Mouse (Mus musculus): ENCODE data around the gene Atxn1.

GRCm38 (mm10) chr13:45690426-45690825, 274.4 kb downstream of the Atxn1 start:
- TF ChIP-seq GATA1 (IDR thresholded peaks at IDR 0.05; ENCODE audit: borderline replicate concordance, low read length) (no peak), FLI1 (IDR thresholded peaks at IDR 0.05; ENCODE audit: low read length) (no peak)
